Mouse (Mus musculus) ES-Bruce4 (cell line): ENCODE measurements around the gene Ptprt. TPM values are rescaled to one million over a fixed set of nuclear protein-coding genes. Genes with fewer than 3 reads are reported as not detected.

ENCODE experiments used
- H3K27ac ChIP-seq: 2 replicates; pipeline ENCODE4 v1.5.1; 2012; ENCODE audit warnings: low read length, inconsistent platforms; ENCODE audit not compliant: insufficient read depth
- H3K27me3 ChIP-seq: 2 replicates; pipeline ENCODE4 v1.6.1; 2012; ENCODE audit warnings: mild to moderate bottlenecking, low read length, inconsistent platforms; ENCODE audit not compliant: control insufficient read depth, poor library complexity, insufficient read depth, severe bottlenecking
- H3K36me3 ChIP-seq: 2 replicates; pipeline ENCODE4 v1.6.1; 2012; ENCODE audit warnings: inconsistent platforms, mild to moderate bottlenecking, low read length, moderate library complexity; ENCODE audit not compliant: control insufficient read depth, poor library complexity, insufficient read depth, severe bottlenecking
- H3K4me1 ChIP-seq: one replicate; pipeline ENCODE4 v1.8.1; 2011; ENCODE audit warnings: low read length; ENCODE audit not compliant: control insufficient read depth, insufficient read depth
- H3K4me3 ChIP-seq: 2 replicates; pipeline ENCODE4 v1.5.1; 2011; ENCODE audit warnings: low read depth, mild to moderate bottlenecking, low read length
- H3K9ac ChIP-seq: 2 replicates; pipeline ENCODE4 v1.6.1; 2012; ENCODE audit warnings: low read depth, mild to moderate bottlenecking, inconsistent platforms; ENCODE audit not compliant: poor library complexity, severe bottlenecking
- H3K9me3 ChIP-seq: replicated peaks from 2 replicates; pipeline ENCODE4 v1.6.1; 2012; ENCODE audit warnings: mild to moderate bottlenecking, low read length, inconsistent platforms; ENCODE audit not compliant: control insufficient read depth, poor library complexity, insufficient read depth, severe bottlenecking
- CTCF ChIP-seq: IDR thresholded peaks from one replicate; pipeline ENCODE4 v1.8.1; 2011; ENCODE audit warnings: low read depth, low read length
- EP300 ChIP-seq: IDR thresholded peaks from 2 replicates; pipeline ENCODE4 v1.6.1; 2011; ENCODE audit warnings: low read depth, low read length; ENCODE audit not compliant: insufficient read depth
- POLR2A ChIP-seq: IDR thresholded peaks from one replicate; pipeline ENCODE4 v1.8.1; 2011; ENCODE audit warnings: low read length; ENCODE audit not compliant: insufficient read depth
- polyA plus RNA-seq: library from polyadenylated mRNA; stranded (reverse); fragments of >200 nt; gene quantifications from 2 replicates; pipeline ENCODE4 v1.2.4, GENCODE M21; 2011; ENCODE audit warnings: low read depth; ENCODE audit not compliant: missing spikeins, insufficient read depth, insufficient read length

Ptprt gene
- polyA plus RNA-seq, 1 experiment: 5.1 TPM

GRCm38 (mm10) chr2:161709316-161709715, 951.6 kb downstream of the Ptprt start:
- Histone ChIP-seq H3K36me3 (no peaks in the 10 kb centered on the region), H3K4me3 (no peak overlapping the region), H3K4me1 (no peaks in the 10 kb centered on the region), H3K27me3 (no peaks in the 10 kb centered on the region), H3K9me3 (no peaks in the 10 kb centered on the region), H3K9ac (no peak overlapping the region), H3K27ac (no peak overlapping the region)
- TF ChIP-seq POLR2A: no peak
- TF ChIP-seq EP300: no peak
- TF ChIP-seq CTCF: no peak

GRCm38 (mm10) chr2:161706386-161706915, 954.5 kb downstream of the Ptprt start:
- H3K4me1 ChIP-seq: no peaks in the 10 kb centered on the region
- H3K36me3 ChIP-seq: no peaks in the 10 kb centered on the region
- no peak for TF ChIP-seq CTCF
- no peak for TF ChIP-seq POLR2A
- no peak for TF ChIP-seq EP300
- H3K9ac ChIP-seq: no peak overlapping the region
- no peak overlapping the region for H3K27ac ChIP-seq
- no peak overlapping the region for H3K4me3 ChIP-seq
- no peaks in the 10 kb centered on the region for H3K9me3 ChIP-seq
- H3K27me3 ChIP-seq: no peaks in the 10 kb centered on the region

GRCm38 (mm10) chr2:161704811-161705210, 956.1 kb downstream of the Ptprt start:
- Histone ChIP-seq H3K4me3 (no peak overlapping the region), H3K27ac (no peak overlapping the region), H3K9ac (no peak overlapping the region), H3K9me3 (no peaks in the 10 kb centered on the region), H3K36me3 (no peaks in the 10 kb centered on the region), H3K27me3 (no peaks in the 10 kb centered on the region), H3K4me1 (no peaks in the 10 kb centered on the region)
- TF ChIP-seq POLR2A: no peak
- no peak for TF ChIP-seq EP300
- TF ChIP-seq CTCF: no peak

DNA sequence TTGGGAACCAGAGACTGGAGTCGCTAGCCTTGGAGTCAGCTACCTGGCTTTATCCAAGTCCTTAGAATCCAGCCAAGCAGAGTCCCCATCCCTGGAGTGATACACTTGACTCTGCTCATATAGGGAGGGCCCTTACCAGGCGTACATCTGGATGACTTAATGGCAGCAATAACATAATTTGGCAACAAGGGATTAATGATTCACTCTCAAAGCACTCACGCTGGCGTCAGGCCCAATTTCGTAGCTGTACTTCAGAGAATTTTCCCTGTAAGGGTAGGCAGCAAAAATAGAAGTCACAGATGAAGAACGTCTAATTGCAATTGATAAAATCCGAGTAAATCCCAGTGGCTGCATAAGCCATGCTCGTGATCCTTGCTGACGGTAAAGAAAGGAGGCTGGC, 956.5 kb downstream of the Ptprt start:
- Histone ChIP-seq H3K4me3 (no peak overlapping the region), H3K9me3 (no peaks in the 10 kb centered on the region), H3K4me1 (no peaks in the 10 kb centered on the region), H3K9ac (no peak overlapping the region), H3K36me3 (no peaks in the 10 kb centered on the region), H3K27me3 (no peaks in the 10 kb centered on the region), H3K27ac (no peak overlapping the region)
- no peak for TF ChIP-seq POLR2A
- TF ChIP-seq CTCF: no peak
- no peak for TF ChIP-seq EP300

- H3K4me3 ChIP-seq: no peak overlapping the region
- H3K9ac ChIP-seq: no peak overlapping the region
- H3K9me3 ChIP-seq: no peaks in the 10 kb centered on the region
- no peaks in the 10 kb centered on the region for H3K4me1 ChIP-seq
- H3K36me3 ChIP-seq: no peaks in the 10 kb centered on the region
- H3K27ac ChIP-seq: no peak overlapping the region
- TF ChIP-seq EP300: no peak
- TF ChIP-seq POLR2A: no peak
- TF ChIP-seq CTCF: no peak
- H3K27me3 ChIP-seq: no peaks in the 10 kb centered on the region
Measured at GRCm38 (mm10) chr2:161695819-161696218, 965.1 kb downstream of the Ptprt start.

DNA sequence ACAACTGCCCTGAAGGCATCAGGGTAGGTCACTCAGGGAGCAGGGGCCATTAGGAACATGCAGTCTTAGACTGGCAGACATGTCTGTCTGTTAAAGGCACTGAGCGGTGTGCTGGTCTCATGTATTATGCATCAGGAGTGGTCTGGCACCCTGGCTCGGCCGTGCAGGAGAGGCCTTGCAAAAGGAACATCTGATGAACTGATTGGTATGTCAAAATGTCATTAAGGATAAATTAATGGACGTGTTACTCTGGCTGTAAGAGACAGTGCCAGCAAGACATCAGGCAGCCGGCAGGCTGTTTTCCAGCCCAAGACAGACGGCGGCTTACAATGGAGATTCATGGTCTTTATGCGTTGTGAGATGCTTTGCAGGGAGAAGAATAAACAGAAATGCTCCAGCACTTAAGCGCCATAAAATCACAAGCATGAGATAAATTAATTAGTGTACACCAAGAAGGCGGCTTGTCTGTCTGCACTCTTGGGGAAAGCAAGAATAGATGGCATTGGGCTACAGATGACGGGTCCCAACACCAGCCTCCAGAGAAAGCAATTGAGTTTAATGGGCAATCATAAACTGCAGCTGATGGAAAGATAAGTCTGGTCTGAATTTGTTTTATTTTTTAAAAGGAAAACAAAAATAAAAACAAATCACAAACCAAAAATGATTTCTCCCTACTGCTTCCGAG, 992.5 kb downstream of the Ptprt start:
- H3K9me3 ChIP-seq: no peaks in the 10 kb centered on the region
- H3K4me1 ChIP-seq: no peaks in the 10 kb centered on the region
- H3K9ac ChIP-seq: no peak overlapping the region
- TF ChIP-seq POLR2A (no peak), CTCF (no peak), EP300 (no peak)
- H3K4me3 ChIP-seq: no peak overlapping the region
- H3K27me3 ChIP-seq: no peaks in the 10 kb centered on the region
- no peaks in the 10 kb centered on the region for H3K36me3 ChIP-seq
- no peak overlapping the region for H3K27ac ChIP-seq
